Mouse (Mus musculus) brown adipose tissue, adult 24 weeks (tissue): Measurements from ENCODE around the gene Tnfrsf18. TPM values are rescaled to one million over a fixed set of nuclear protein-coding genes. Genes with fewer than 3 reads are reported as not detected.
A peak's percentile ranks its signal among the peaks of the same experiment; 100 is the strongest.

Source experiments
- H3K27ac ChIP-seq: fragments of 200-500 bp; replicated peaks from 2 replicates; pipeline ENCODE4 v1.5.1; 2012; ENCODE audit warnings: low read depth, mild to moderate bottlenecking, low read length
- H3K4me1 ChIP-seq: fragments of 200-500 bp; 2 replicates; pipeline ENCODE4 v1.6.1; 2012; ENCODE audit warnings: low read length, mixed read lengths; ENCODE audit not compliant: control insufficient read depth, insufficient read depth, insufficient read length
- H3K4me3 ChIP-seq: fragments of 200-500 bp; 2 replicates; pipeline ENCODE4 v1.5.1; 2012; ENCODE audit warnings: low read depth, mild to moderate bottlenecking, low read length, moderate library complexity; ENCODE audit not compliant: insufficient read depth
- polyA plus RNA-seq: library from polyadenylated mRNA; stranded (reverse); fragments of >200 nt; gene quantifications from 2 replicates; pipeline ENCODE4 v1.2.4, GENCODE M21; 2012; ENCODE audit not compliant: missing spikeins, insufficient read depth, insufficient read length

The Tnfrsf18 gene
- polyA plus RNA-seq: not detected in 2 replicates

DNA sequence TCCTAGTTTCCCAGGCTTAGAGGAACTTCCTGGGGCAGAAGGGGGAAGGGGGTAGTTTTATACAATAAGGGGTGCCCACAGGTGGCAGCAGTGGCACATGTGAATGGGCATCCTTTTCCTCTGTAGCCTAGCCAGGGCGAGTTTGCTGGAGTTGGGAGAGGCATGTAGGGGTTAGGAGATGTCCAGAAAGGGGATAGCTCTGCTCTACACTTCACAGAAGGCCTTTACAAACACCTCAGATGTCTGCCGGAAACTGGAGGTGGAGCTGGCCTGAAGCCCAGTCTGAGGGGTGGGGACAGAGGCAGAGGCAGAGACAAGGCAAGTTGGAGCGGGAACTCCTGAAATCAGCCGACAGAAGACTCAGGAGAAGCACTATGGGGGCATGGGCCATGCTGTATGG, at the start of gene Tnfrsf18:
Tnfrsf18 (plus strand) TSS at position 152 of the 400 bp plus-strand sequence.
- Histone ChIP-seq H3K4me3 (no peak within 1 kb of the TSS), H3K27ac (no peak within 1 kb of the TSS)

DNA sequence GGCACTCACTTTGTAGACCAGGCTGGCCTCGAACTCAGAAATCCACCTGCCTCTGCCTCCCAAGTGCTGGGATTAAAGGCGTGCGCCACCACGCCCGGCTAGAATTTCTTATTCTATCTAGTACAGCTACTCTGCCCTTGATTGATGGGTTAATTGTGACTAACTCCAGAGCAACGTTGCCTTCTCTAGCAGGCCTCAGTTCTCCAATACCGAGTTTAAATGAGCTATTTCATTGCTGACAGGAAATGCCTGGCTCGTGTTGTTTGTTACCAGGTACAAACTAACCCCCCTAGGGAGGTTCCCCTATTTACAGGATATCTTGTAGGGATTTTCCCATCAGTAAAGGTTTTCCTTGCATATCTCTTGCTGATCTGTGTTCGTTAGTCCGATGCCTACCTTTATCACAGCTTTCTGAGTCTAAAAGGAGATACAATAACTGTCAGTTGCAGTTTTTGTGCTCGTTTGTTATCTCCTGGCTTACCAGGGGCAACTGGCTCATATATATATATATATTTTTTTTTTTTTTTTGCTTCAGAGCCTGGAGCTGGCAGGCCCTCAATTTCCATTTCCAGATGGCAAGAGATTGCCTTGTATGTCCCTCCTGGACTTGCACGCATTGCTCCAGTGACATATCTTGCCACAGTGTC, 44.4 kb upstream of the Tnfrsf18 start:
- Histone ChIP-seq H3K4me3 (no peak overlapping the region), H3K27ac (no peak overlapping the region), H3K4me1 (no peaks in the 10 kb centered on the region)

More for the DNA sequence above, at the start of gene Tnfrsf18:
- H3K4me1 ChIP-seq: no peaks in the 10 kb centered on the region; the same call in 1 of the 2 replicates

DNA sequence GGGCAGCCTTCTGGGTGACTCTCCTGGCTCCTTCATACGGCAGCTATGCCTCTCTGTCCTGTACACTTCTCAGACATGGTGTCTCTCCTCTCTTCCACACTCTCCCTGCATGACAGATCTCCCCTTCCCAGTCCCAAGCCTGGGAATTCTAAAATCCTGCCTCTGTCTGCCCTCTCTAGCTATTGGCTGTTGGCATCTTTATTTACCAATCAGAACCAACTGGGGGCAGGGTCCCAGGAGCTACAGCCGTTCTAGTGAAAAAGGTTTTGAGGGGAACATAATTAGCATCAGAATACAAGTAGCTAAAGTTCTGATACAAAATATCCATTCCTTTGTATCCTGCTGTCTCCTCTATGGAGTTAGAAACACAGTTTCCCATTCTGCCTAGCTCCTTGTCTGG, 42.2 kb upstream of the Tnfrsf18 start:
- no peak overlapping the region for H3K27ac ChIP-seq
- no peak overlapping the region for H3K4me3 ChIP-seq
- no peaks in the 10 kb centered on the region for H3K4me1 ChIP-seq

DNA sequence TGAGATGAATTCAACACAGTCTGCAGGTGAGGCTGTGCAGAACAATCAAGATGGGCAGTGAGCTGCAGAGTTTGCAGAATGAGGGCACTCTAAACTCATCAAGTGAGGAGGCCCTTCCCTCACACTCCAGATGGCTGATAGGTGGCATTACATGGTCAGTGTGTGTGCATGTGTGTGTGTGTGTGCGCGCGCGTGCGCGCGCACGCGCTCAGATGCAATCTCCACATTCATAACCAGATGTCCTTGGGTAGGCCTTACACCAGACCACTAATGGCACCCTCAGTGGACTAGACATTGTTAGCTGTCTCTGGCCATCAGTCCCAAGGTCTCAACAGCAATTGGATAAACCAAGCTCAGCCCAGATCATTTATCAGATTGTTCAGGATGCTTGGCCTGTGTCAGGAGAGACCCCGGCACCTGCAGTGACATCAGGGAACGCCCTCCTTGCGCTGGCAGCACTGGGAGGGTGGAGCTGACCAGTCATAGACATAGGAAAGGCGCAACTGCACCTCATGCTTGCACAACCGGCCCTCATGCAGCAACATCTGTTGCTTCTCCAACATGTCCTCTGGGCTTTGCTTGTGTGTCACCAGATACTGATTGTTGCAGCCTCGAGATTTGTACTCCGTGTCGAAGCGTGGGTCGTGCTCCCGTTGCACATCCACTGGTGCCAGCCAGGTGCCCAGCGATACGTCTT, 34.6 kb upstream of the Tnfrsf18 start:
- H3K27ac ChIP-seq: no peak overlapping the region
- H3K4me1 ChIP-seq: peaks cover 9% of the 10 kb centered on the region

DNA sequence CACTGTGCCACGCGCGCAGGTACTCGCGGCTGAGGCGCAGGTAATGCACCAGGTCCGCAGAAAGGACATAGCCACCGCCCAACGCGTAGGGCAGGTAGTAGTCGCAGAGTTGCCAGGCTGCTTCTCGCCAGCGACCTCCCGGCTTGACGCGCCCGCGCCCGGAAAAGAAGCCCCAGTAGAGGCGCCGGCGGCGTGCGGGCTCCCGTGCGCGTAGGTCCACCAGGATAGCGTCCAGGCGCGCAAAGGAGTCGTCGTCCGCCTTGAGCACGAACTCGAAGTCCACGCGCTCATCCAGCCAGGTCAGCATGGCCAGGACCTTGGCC, 34.1 kb upstream of the Tnfrsf18 start:
- Histone ChIP-seq H3K4me1 (peaks cover 9% of the 10 kb centered on the region), H3K4me3 (peak overlapping the region; percentile 92), H3K27ac (0 out of 2 replicates have a peak overlapping the region, but pooled peaks have one; percentile 93)

More for the DNA sequence above, 34.6 kb upstream of the Tnfrsf18 start:
- H3K4me3 ChIP-seq: peak overlapping the region; percentile 92

- Histone ChIP-seq H3K4me3 (peak within 1 kb of the TSS; percentile 92), H3K27ac (peak within 1 kb of the TSS; percentile 93), H3K4me1 (peaks cover 9% of the 10 kb centered on the region)
These were observed 33.6 kb upstream of the Tnfrsf18 start, which contains the start of the genes B3galt6 and Sdf4 for GRCm38 (mm10) chr4:155992241-155992905. Gene B3galt6, minus strand, starts transcription at chr4:155992649. Gene Sdf4, plus strand, starts transcription at chr4:155992872.

GRCm38 (mm10) chr4:155992906-155993547, 32.9 kb upstream of the Tnfrsf18 start:
- peaks cover 9% of the 10 kb centered on the region for H3K4me1 ChIP-seq
- H3K27ac ChIP-seq: peak overlapping the region; percentile 93
- H3K4me3 ChIP-seq: peak overlapping the region; percentile 70

DNA sequence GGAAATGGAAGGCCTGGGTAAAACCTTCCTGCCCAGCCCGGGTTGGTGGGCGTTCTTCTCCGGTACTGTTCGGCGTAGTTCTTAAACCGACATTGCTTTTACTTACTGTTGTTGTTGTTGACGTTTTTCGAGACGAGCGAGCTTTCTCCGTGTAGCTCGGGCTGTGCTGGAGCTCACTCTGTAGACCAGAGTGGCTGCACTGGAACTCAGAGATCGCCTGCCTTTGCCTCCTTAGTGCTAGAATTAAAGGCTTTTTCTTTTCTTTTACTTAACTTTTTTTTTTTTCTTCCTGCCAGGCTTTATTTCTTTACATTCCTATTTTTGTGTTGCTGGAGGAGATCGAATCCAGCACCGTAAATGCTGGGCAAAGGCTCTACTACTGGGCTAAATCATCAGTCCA, 32.4 kb upstream of the Tnfrsf18 start:
- Histone ChIP-seq H3K4me1 (peaks cover 9% of the 10 kb centered on the region), H3K4me3 (peak overlapping the region; percentile 70), H3K27ac (peak overlapping the region; percentile 93)

GRCm38 (mm10) chr4:156004109-156004508, 21.9 kb upstream of the Tnfrsf18 start:
- Histone ChIP-seq H3K4me1 (no peaks in the 10 kb centered on the region), H3K27ac (no peak overlapping the region), H3K4me3 (no peak overlapping the region)

DNA sequence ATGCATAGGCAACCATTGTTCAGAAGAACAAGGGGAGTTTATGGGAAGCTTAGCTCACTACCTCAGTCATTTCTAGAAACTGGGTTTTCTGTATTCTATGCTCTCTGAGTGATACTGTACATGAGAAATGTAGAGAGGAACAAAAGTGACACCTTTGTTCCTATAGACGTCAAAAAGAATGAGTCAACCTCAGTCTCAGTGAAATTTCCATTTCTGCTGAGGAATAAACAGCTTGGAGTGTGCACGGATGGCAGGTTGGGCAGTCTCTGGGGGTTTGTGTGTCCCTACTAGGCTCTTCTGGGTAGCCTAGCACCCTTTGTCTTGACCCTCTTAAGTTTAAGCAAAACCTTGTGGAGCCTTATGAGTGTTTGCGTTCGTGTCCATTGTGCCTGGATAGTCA, 17.6 kb upstream of the Tnfrsf18 start:
- Histone ChIP-seq H3K4me1 (no peaks in the 10 kb centered on the region), H3K27ac (no peak overlapping the region), H3K4me3 (no peak overlapping the region)

DNA sequence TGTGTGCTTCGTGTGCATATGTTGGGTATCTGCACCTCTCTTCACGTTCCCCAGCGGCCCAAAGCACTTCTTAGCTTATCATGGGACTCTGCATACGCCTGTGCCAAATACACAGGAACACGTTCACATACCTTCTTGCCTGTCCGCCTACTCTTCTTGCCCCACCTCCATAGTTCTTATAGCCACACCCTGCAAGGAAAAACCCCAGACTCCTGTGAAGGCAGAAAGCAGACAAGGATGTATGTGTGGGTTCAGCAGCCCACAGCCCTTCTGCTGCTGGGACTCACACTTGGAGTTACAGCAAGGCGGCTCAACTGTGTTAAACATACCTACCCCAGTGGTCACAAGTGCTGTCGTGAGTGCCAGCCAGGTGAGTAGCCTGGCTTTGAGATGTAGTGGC, 12.3 kb upstream of the Tnfrsf18 start, which contains the start of gene Tnfrsf4:
Tnfrsf4 (plus strand) TSS at position 207 of the 400 bp plus-strand sequence.
- Histone ChIP-seq H3K4me1 (no peaks in the 10 kb centered on the region), H3K4me3 (no peak within 1 kb of the TSS), H3K27ac (no peak within 1 kb of the TSS)

DNA sequence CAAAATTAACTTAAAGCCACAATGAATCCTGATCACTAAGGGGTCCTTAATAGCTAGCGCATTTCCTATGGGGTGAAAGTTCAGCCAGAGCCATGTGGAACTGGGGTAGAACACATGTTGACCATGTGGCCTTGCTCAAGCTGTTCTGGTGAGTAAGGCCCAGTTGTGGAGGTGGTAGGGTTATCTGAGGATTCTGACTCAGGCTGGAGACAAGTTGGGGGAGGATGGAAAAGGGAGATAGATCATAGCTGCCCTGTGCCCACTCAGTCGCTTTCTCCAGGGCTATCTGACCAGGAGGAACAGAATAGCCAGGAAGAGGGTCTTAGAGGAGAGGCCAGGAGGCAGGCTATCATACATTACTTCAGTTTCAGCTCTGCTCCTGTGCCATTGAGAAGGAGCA, 11.5 kb upstream of the Tnfrsf18 start:
- H3K4me3 ChIP-seq: no peak overlapping the region
- no peaks in the 10 kb centered on the region for H3K4me1 ChIP-seq
- H3K27ac ChIP-seq: no peak overlapping the region

- Histone ChIP-seq H3K4me3 (no peak overlapping the region), H3K4me1 (no peaks in the 10 kb centered on the region), H3K27ac (no peak overlapping the region)
These were observed 6.2 kb upstream of the Tnfrsf18 start for GRCm38 (mm10) chr4:156019771-156020170.

GRCm38 (mm10) chr4:156021381-156021780, 4.6 kb upstream of the Tnfrsf18 start:
- Histone ChIP-seq H3K4me1 (no peaks in the 10 kb centered on the region; the same call in 1 of the 2 replicates), H3K27ac (no peak overlapping the region), H3K4me3 (no peak overlapping the region)

GRCm38 (mm10) chr4:156021942-156022419, 4.0 kb upstream of the Tnfrsf18 start:
- Histone ChIP-seq H3K4me3 (no peak overlapping the region), H3K27ac (no peak overlapping the region), H3K4me1 (no peaks in the 10 kb centered on the region; the same call in 1 of the 2 replicates)
